Mouse (Mus musculus) telencephalon, adult 2 months (tissue): Measurements from ENCODE around the gene Zc3h18.
A peak's percentile ranks its signal among the peaks of the same experiment; 100 is the strongest.

Experiments
- DNase-seq: peaks from one replicate; pipeline ENCODE4 v3.0.0-alpha.2; 2011; ENCODE audit warnings: low read depth, low spot score

Zc3h18 gene

DNA sequence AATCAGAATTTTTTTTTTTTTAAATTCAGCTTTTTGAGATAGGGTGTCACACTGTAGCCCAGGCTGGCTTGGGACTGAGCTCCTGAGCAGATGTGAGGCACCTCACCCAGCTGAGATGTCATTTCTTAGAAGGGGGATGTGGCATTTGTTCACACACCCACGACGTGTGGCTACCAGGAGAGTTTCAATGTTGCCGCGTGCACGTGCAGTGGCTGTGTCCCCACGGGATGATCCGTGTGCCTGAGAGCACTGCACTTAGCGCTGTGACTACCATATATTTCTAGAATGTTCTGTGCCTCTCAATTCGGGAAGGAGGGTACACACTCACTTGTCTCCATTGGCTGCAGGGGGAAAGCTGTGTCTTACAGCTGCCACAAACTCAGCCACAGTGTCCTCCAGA is 59.7 kb downstream of the Zc3h18 start:
- DNase-seq: no peak

DNA sequence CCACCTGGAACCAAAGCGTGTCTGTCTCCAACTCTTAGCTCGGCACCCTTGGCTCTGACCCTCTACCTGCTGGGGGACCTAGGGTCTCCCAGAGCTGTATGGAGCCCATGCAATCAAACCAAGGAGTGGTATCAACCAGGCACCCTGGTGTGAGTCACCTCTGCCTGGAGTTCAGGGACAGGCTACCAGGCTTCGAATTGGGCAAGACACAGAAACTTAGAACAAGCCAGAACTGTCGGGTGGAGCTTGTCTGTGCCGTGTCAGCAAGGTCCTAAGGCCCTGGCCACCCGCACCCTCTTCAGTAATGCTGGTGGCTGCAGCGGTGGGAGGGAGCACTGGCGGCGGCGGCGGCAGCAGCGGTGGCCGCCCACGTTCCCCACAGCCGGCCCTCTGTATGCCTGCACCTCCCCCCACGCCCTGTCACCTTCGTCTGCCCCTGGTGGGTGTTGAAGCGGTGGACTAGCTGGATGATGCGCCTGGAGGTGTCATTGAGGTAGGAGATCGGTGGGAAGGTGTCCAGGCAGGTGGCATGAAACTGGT is 60.2 kb downstream of the Zc3h18 start:
- DNase-seq: no peak

DNA sequence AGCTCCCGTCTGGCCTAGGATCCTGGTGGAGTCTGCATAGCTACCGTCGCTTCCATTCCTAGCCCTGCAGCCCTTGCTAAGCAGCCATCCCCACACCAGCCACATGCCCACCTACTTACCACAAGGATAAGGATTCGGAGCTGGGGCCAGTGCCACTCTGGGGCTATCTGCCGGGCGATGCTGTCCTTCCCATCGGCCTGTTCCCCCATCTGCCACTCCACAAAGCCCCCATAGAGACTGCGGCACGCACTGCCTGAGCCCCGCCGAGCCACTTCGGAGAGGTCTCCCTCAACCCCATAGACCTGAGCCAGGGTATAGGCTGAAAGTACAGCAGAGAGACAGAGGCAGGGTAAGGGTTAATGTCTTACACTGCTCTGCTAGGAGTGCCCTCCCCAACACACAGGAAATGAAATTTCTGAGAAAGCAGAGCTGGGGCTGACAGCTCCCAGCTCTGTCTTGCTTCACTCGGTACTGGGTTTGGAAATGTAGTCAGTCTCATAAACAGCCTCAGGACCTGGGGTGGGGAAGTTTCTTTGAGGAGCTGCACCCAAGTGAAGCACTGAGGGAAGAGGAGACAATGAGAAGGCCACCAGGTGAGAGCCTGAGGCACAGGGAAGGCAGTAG is 61.4 kb downstream of the Zc3h18 start:
- DNase-seq: no peak

DNA sequence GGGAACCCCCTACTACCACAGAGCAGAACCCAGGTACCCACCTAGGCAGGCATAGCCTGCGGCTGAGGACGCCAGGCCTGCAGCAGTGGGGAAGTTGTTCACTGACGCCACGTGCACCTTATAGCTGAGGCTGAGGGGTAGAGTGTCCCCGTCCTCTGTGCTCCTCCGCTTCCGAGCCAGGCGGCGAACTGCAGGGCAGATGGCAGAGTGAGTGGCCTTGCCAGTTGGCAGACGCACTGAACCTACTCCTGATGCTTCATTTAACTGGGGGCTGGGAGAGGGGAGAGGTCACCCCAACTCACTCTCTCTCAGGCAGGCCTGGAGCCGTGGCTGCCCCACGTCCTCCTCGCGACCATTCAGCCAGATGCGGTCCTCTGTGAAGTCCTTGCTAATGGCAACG is 62.9 kb downstream of the Zc3h18 start:
- no peak for DNase-seq

DNA sequence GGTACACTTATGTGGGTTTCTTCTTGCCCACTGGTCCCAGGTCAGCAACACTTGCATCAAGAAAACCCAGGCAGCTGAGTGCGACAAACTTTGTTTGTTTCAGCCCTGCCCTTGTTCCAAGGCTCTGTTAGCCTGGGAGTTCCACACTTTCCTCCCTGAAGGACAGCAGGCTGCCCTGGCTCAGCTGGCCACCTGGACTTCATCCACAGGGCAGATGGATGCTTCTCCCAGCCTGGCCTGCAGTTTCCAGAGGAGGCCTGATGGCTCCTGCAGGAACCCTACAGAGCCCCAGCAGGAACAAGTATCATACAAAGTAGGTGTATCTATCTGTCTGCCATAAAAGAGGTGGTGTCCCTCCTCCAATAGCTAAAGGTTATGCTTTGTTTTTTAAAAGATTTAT is 64.9 kb downstream of the Zc3h18 start:
- no peak for DNase-seq

DNA sequence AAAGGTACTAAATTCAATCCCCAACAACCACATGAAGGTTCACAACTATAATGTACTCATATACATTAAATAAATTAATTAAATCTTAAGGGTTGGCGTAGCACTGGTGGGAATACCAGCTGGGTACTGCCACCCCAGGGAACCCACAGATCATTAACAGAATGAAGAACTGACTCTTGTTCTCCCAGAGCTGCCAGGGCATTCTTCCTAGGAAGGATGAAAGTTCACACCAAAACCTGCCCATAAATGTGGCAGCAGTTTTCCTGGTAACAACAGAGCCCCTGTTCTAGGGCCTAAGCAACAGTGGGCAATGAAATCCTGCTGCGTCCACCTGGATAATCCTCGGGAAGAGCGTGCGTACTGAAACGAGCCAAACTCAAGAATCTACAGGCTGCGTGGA is 65.9 kb downstream of the Zc3h18 start:
- no peak for DNase-seq

DNA sequence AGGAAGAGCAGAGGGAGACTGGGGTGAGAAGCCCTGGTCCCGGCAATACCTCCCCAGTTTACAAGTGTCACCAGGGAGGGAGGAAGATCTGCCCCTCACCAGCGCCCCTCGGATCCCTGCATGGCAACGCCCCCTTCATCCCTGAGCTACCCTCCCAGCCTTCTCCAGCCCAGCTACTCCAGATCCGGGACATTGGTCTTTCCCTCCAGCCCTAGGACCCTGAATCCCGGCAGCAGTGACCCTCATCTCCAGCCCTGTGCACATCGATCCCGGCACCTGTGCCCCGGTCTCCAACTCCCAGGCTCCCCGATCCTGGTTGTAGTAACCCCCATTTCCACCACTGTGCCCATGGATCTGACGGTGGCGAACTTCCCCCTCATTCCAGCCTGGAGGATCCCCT is 66.4 kb downstream of the Zc3h18 start:
- DNase-seq: no peak

DNA sequence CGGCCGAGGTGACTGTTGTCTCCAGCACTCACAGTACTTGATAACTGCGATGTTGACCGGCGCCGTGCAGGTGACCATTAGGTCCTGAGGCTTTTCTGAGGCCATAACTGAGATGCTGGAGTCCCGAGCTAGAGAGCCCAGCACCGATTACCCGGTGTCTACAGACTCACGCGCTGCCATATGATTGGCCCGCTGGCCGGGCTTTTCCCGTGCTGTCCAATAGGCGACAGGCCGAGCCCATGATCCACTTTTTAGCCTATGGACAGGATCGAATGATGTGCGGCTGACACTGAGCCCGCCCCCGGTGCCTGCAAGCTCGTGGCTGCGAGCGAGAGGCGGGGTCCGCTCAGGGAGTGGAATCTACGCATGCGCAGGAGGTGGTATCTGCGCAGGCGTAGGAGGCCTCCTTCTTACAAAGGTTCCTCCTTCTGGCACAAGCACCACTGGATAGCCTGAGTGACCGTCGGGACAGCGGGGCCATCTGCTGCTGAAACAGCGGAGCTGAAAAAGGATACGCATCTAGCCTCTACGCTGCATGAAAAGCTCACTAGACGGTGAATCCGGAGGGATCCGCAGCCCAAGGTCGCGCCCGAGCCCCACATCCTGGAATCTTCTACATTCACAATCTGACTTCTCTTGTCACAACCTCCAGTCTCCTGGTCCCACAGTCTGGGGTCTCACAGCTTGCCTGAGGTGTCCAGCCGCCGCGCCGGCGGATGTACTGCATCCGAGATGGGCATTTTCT is 67.0 kb downstream of the Zc3h18 start, which contains the start of gene Mvd:
Gene Mvd, minus strand, starts transcription at position 161 of the 745 bp plus-strand sequence.
- DNase-seq: peak; percentile 99

DNA sequence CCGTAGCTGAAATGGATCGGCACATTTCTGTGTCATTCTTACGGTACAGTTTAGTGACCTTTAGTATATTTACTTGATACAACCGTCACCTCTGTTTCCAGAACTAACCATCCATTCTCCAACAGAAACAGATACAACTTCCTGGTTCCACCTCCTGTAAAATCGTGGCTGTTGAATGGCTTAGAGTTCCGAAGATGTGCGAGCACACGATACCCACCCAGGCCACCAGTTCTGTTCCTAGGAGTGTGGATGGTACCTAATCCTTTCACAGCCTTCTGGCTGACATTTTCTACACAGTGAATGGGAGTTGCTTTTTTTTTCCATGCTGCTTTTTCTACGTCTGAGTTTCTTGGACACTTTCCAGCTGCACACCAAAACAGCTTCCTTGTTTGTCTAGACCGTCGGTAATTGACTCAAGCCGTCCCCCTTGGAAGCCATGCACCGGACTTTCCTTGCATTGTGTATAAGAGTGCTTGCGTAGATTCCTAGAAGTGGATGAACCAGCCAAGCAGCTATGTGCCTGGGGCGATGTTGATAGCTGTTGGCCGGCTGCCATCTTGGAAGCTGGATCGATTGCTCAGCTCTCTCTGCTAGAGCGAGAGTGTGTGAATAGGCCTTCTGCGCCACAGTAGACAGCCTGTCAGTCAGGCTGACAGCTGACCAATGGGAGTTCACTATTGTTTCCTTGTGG is 67.8 kb downstream of the Zc3h18 start:
- DNase-seq: peak; percentile 74

DNA sequence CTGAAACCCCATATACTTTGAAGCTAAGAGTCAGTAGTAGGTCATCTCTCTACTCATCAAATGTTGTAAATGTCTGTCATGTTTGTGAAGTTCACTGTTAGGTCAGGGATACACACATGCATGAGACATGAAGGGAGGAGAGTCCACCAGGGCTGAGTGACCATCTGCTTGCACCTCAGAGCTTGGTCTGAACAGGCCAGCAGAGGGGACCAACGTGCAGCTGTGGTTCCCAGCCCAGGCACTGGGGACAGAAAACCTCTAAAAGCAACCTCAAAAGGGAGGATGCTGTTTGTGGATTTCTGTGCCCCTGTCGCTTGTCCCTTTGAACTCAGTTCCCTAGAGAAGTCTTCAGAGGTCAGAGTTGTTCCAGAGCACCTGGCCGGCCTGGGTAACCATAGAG is 68.8 kb downstream of the Zc3h18 start:
- DNase-seq: no peak

DNA sequence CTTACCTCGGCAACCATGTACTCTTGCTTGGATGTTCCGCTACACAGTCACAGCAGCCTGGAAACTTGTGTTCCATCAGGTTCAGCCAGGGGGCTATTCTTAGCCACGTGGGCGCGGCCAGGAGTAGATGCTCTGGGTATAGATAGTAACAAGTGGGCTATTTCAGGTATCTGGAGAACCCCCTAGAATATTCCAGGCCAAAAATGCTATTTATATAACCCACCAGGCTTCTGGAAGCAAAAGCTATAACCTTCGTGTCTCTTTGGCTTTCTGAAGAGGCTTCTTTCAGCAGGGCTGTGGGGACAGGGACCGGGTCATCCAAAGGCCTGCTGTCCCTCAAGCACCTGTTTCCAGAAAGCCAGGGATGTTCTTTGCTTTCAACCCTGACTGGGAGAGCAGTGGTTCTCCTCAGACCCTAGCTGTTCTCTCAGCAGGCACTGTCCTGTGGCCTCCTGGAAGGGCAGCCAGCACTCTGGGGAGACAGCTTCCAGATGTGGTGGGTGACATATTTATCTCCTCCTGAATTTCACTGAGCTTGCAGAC is 74.8 kb downstream of the Zc3h18 start:
- no peak for DNase-seq

DNA sequence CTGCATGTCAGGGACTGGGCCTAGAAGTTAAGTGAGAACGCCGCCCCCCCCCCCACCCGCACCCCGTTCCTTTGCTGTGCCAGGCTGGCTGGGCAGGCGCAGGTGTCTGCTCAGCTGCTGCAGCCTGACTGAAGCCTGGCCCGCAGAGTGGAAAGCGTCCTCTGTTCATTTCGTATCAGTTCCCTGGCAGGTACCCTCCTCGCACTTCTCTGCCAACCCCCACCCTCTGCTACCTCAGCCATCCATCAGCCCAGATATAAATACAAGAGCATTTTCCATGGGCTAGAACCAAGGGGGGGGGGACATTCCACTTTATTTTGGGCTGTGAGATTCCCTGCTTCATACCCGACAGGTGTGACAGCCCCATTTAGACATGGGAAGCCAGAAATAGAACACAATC is 75.7 kb downstream of the Zc3h18 start:
- DNase-seq: no peak

DNA sequence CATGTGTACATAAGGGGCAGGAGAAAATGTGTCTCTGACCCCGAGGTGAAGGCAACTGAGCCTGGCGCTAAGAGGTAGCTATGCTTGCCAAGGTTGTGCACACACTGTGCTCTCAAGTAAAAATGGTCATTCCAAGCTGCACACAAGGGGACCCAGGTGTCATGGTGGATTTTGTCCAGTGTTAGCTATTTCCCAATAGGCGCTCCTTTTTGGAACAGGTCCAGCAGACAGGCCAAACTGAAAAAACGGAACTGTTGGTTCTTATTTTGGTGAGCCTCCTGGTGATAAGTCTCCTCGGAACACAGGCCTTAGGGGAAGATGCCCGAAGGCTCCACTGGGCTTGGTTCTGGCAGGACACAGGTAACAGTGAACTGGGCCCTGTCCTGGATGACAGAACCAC is 78.0 kb downstream of the Zc3h18 start:
- DNase-seq: no peak

DNA sequence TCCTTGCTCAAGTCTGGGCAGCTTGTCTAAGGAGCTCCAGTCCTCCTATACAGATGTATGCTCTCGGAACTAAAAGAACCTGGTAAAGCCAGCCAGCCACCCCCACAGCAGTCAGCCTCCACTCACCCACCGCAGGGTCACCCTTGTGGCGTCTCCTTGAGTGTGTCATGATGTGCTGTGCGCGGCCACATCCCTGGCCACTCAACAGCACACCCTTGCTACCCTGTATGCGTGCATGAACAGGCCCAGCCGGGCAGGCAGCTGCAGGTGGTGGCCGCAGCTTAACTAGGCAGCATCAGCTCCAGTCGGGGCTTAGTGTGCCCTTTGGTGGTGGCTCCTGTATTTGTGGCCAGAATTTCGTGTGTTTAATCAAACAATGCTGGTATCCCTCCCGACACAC is 80.8 kb downstream of the Zc3h18 start:
- DNase-seq: no peak

DNA sequence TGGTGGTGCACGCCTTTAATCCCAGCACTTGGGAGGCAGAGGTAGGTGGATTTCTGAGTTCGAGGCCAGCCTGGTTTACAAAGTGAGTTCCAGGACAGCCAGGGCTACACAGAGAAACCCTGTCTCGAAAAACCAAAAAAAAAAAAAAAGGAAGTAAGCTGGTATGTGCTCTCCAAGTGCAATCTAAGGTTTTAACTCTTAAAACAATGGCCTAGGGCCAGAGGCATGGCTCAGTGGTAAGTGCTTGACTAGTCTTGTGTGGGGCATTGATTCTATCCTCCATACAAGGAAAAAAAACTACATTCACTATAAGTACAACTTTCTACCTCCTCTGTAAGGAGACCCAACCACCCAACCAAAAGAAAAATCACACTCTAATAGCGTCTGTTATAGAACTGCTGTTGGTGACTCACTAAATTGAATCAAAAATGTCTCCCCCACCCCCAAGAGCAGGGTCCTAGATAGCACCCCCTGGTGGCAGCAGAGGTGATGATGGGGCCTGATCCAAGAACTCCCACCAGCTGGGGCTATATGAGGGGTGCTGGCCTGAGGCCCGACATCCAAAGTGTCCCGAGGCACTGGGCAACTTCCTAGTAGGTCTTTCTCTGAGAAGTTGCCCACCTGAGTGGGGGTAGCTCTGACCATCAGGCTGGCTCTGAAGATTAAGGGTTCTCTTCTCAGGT is 83.0 kb downstream of the Zc3h18 start:
- DNase-seq: no peak

DNA sequence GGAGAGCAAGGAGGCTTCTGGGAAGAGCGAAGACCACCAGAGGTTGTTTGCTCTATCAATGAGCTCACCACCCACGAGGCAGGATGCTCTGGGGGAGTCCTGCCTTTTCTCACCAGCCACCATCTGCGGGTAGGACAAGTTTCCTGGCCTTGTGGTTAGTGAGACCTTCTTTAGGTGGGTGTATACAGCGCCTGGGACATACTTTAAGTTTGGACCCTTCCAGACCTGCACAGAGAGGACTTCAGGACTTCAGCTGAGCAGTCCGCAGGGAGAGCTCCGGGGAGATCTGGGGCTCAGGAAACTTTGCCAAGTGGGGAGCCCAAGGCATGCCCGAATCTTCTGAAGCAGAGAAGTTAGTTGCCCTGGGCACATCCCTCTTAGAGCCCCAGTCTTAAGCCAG is 83.6 kb downstream of the Zc3h18 start:
- DNase-seq: no peak

DNA sequence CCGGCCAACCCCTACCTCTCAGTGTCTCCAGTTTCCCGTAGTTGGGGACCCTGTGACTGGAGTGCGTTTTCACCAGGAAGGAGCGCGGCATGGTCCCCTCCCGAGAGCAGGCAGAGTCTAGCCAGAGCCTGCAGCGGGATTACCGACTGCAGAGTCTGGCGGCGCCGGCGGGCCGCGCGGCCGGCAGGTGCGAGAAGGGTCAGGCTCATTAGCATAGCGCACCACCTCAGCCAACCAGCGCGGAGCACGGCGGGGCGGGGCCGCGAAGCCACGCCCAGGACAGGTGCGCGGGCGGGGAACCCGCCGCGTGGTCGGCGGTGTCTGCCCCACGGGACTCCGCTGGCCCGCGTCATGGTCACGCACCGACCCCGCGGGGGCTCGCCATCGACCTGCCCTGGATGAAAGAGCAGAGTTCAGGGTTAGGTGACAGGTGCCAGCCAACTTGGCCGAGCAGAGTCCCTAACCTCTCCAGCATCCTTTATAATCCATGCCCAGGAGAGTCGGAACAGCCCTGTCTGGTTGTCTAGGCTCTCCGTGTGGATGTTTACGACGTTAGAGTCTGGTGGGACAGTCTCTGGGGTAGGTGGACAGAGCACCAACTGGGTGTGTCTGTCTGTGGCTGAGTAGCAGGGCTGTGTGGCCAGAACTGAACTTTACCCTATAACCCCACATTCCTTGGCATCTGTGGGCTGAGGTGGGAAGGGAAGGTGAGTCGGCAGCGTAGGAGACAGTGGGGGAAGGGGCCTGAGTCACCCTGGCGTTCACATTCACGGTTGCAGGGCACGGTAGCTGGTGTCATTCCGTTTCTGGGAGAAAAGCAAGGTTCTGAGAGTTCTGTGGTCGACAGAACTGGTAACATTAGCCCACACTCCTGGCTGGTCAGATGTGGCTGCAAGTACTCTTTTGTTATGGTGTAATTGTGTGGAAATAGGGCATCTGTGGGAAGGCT is 84.4 kb downstream of the Zc3h18 start, which contains the start of gene Snai3:
Gene Snai3, minus strand, starts transcription at position 210 of the 949 bp plus-strand sequence.
- DNase-seq: no peak

DNA sequence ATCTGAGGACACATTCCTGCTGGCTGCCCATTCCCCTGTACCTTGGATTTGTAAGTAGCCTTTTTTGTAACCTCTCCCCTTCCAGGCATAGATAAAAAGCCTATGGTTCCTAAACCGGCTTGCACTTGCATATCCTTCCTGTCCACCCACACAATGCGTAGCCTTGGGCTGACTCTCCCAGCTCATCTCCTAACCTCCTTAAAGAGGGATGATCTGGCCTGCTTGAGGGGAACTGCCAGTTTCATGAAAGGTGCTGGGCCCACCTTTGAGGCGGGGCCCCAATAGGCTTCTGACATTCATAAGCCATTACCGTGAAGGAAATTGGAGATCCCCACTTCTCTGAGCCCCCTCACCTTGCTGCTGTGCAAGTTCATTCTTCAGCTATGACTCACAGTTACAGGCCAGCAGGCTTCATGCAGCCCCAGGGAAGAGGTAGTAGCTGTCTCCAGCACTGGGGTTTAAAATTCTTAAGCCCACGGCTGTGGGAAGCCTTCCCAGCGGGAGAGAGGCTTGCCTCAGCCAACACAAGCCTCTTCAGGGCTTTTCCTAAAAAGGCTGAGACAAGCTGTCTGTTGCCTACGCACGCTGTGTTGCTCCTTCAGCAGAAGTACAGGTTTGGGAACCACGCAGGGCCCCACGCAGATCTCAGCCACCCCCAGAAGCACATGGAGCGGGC is 85.2 kb downstream of the Zc3h18 start:
- peak; percentile 95 for DNase-seq

DNA sequence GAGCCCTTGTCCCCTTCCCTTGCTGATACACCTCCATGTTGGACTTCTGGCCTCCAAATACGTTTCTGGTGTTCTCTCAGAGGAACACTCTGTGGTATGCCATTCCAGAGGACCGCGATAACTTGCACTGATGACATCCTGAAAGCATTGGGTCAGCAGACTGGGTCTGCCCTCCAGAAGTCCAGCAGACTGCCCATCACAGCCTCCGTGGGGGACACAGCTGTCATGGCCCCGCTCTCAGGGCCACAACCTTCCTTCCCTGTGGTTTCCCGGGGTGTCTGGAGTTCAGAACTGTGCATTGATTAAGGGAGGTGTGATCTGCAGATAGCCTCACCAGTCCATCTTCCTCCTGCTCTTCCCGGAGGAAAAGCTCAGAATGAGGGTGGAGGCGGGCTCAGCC is 86.1 kb downstream of the Zc3h18 start:
- DNase-seq: no peak
